Mouse (Mus musculus) cortical plate, adult 2 months (tissue): ENCODE measurements at regions not wholly inside any gene's neighbourhood (a gene's known extent, or its start where the extent isn't known, plus 50 kb on each side); places are given as distances from the start of the nearest gene placed in this dataset.

Experiments used
- CTCF ChIP-seq: fragments of 200-500 bp; IDR thresholded peaks from 2 replicates; pipeline ENCODE4 v1.5.1; 2011; ENCODE audit warnings: mild to moderate bottlenecking, control low read depth, low read length; ENCODE audit not compliant: insufficient read depth; ENCODE audit errors: extremely low read depth
- POLR2A ChIP-seq: fragments of 200-500 bp; IDR thresholded peaks from 2 replicates; pipeline ENCODE4 v1.6.1; 2011; ENCODE audit warnings: mild to moderate bottlenecking, low read length, control low read depth; ENCODE audit not compliant: insufficient read depth; ENCODE audit errors: extremely low read depth

DNA sequence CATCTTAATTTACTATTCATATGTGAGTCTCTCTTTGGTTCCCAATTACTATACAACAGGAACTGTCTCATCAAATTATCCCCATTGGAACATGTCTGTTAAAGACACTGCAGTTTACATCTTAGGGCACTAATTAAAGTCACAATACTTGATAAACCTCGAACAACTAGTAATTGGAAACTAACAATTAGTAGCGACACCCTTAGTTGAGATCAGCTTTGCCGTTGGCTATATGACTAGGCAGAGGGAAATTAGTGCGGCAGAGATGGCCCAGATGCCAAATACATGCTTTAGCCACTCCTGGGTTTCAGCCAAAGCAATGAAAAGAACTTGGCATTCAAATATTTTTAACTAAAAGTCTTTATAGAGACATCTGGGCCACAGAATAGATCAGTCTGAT lies 265.7 kb upstream of the Smarca2 start:
- TF ChIP-seq CTCF = no peak
- TF ChIP-seq POLR2A = no peak
